27 mouse cellular contexts compared by ENCODE assay signal in genomic region chr6:51065156-51065555, GRCm38 (mm10).
DNase-seq lines count a peak whose midpoint lies in the region; ATAC-seq and TF ChIP-seq lines count a peak whose summit lies in the region.
"Had no signal": no experiment of that assay in that cellular context is flagged by ENCODE, and none has a peak within 500 bp of the region (broad histone marks: within the 10 kb centered on the region; RNA-seq: fewer than 3 reads in every experiment).

No protein-coding gene starts in this region.

- no peak overlapping the region for H3K27ac ChIP-seq in kidney, adult 2 months (ENCODE audit: insufficient read depth, low read depth, low read length)
- H3K27ac ChIP-seq in kidney, embryonic 14.5 days (ENCODE audit: low read depth, low read length) = no peak overlapping the region
- H3K27ac ChIP-seq in embryonic facial prominence, embryonic 10.5 days (replicated peaks) = peak overlapping the region; percentile 77
- H3K27ac ChIP-seq: heart, embryonic 15.5 days; hindbrain, embryonic 12.5 days; liver, embryonic 13.5 days; stomach, embryonic 15.5 days had no signal

- no peak overlapping the region for H3K4me3 ChIP-seq in kidney, adult 2 months (ENCODE audit: insufficient read depth, low read depth, low read length)
- H3K4me3 ChIP-seq in kidney, embryonic 14.5 days (ENCODE audit: low read length) = no peak overlapping the region
- no peak overlapping the region for H3K4me3 ChIP-seq in embryonic facial prominence, embryonic 10.5 days
- H3K4me3 ChIP-seq: heart, embryonic 15.5 days; hindbrain, embryonic 12.5 days; liver, embryonic 13.5 days; stomach, embryonic 15.5 days had no signal

- no peak for ATAC-seq in kidney, embryonic 14.5 days (ENCODE audit: low FRiP score, low TSS enrichment)
- ATAC-seq: activated CD4-positive, CD25-positive, alpha-beta regulatory T cell, adult 4 months; forebrain, embryonic 16.5 days; intestine, postnatal 0 days; lung, postnatal 0 days; midbrain, embryonic 16.5 days had no signal

- no peaks in the 10 kb centered on the region for H3K36me3 ChIP-seq in kidney, adult 2 months (ENCODE audit: control insufficient read depth, insufficient read depth, low read length)
- H3K36me3 ChIP-seq in kidney, embryonic 14.5 days (ENCODE audit: control insufficient read depth, insufficient read depth, low read length) = no peaks in the 10 kb centered on the region
- H3K36me3 ChIP-seq in embryonic facial prominence, embryonic 10.5 days (replicated peaks) = no peaks in the 10 kb centered on the region
- H3K36me3 ChIP-seq: heart, embryonic 15.5 days; hindbrain, embryonic 12.5 days; liver, embryonic 13.5 days; stomach, embryonic 15.5 days had no signal

- H3K9me3 ChIP-seq in kidney, embryonic 14.5 days (ENCODE audit: control insufficient read depth, low read length) = no peaks in the 10 kb centered on the region
- no peaks in the 10 kb centered on the region for H3K9me3 ChIP-seq in embryonic facial prominence, embryonic 10.5 days
- H3K9me3 ChIP-seq: heart, embryonic 15.5 days; hindbrain, embryonic 12.5 days; liver, embryonic 13.5 days; stomach, embryonic 15.5 days had no signal

- DNase-seq in embryo, embryonic 10.5 days (ENCODE audit: low spot score) = peak; percentile 50
- no peak for DNase-seq in embryo, embryonic 10 days (ENCODE audit: low spot score)
- peak; percentile 19 for DNase-seq in kidney, adult 2 months
- no peak for DNase-seq in embryonic facial prominence, embryonic 10.5 days (ENCODE audit: low spot score)
- peak; percentile 75 for DNase-seq in mesoderm, embryonic 11.5 days (ENCODE audit: low read depth, low spot score)
- no peak for DNase-seq in left cerebral cortex, adult 11 months (ENCODE audit: low spot score)
- DNase-seq: adrenal gland, adult 2 months; adrenal gland, postnatal 36 days; cerebellum, adult 18-20 months; cerebellum, postnatal 10 days; gastrocnemius, postnatal 10 days; kidney, postnatal 10 days; layer of hippocampus, adult 9-11 months; liver, embryonic 13.5 days; lung, adult 18-20 months; lung, postnatal 4 days; right cerebral cortex, postnatal 25 days had no signal

- 51% methylated on average over 6 of the region's 6 CpGs for WGBS in kidney, adult 2 months
- WGBS in kidney, embryonic 14.5 days = 29% methylated on average over 6 of the region's 6 CpGs
- 68% methylated on average over 6 of the region's 6 CpGs for WGBS in embryonic facial prominence, embryonic 10.5 days

- no peak overlapping the region for H3K4me2 ChIP-seq in kidney, embryonic 14.5 days (replicated peaks; ENCODE audit: low read depth, low read length)
- H3K4me2 ChIP-seq: heart, embryonic 15.5 days; hindbrain, embryonic 12.5 days; liver, embryonic 13.5 days; stomach, embryonic 15.5 days had no signal

- H3K9ac ChIP-seq in kidney, embryonic 14.5 days (ENCODE audit: low read depth, low read length) = no peak overlapping the region
- H3K9ac ChIP-seq: heart, embryonic 15.5 days; hindbrain, embryonic 12.5 days; liver, embryonic 13.5 days; stomach, embryonic 15.5 days had no signal

- H3K4me1 ChIP-seq in kidney, adult 2 months (ENCODE audit: control insufficient read depth, insufficient read depth, low read length) = no peaks in the 10 kb centered on the region; the same call in 1 of the 2 replicates
- H3K4me1 ChIP-seq in kidney, embryonic 14.5 days (ENCODE audit: control insufficient read depth, insufficient read depth, low read length) = peaks cover 22% of the 10 kb centered on the region
- H3K4me1 ChIP-seq in embryonic facial prominence, embryonic 10.5 days = peaks cover 63% of the 10 kb centered on the region
- H3K4me1 ChIP-seq: liver, embryonic 13.5 days had no signal

- H3K27me3 ChIP-seq in kidney, adult 2 months (replicated peaks; ENCODE audit: control insufficient read depth, insufficient read depth, low read length) = no peaks in the 10 kb centered on the region; the same call in 1 of the 2 replicates
- no peaks in the 10 kb centered on the region for H3K27me3 ChIP-seq in kidney, embryonic 14.5 days (ENCODE audit: control insufficient read depth, insufficient read depth, low read length)
- H3K27me3 ChIP-seq in embryonic facial prominence, embryonic 10.5 days (replicated peaks; ENCODE audit: low read depth, poor library complexity, severe bottlenecking) = no peaks in the 10 kb centered on the region
- H3K27me3 ChIP-seq: CH12.LX; heart, embryonic 15.5 days; hindbrain, embryonic 12.5 days; liver, embryonic 13.5 days; stomach, embryonic 15.5 days had no signal

- no peak for TF ChIP-seq POLR2A in kidney, adult 2 months (IDR thresholded peaks at IDR 0.05; ENCODE audit: low read depth, low read length)

- no peak for TF ChIP-seq CTCF in kidney, adult 2 months (conservative IDR thresholded peaks at IDR 0.05; ENCODE audit: insufficient read depth, insufficient read length, low read depth, low read length)

Comparison
In these comparisons a context has a peak if more than half of its experiments do, and no peak if none do; other contexts are left out.
1. DNase-seq: peak in embryo, embryonic 10.5 days (single experiment), kidney, adult 2 months (single experiment) and mesoderm, embryonic 11.5 days (single experiment); none in embryo, embryonic 10 days (single experiment), embryonic facial prominence, embryonic 10.5 days (single experiment) and left cerebral cortex, adult 11 months (single experiment).